Mouse (Mus musculus) midbrain, embryonic 13.5 days (tissue): ENCODE data around the gene Kif22. TPM values are rescaled to one million over a fixed set of nuclear protein-coding genes. Genes with fewer than 3 reads are reported as not detected.

ENCODE experiments used
- ATAC-seq: fragments of 200-750 bp; cut with Nextera tagmentation; 2 replicates; pipeline ENCODE4 v1.8.0; 2017; ENCODE audit warnings: mild to moderate bottlenecking, moderate TSS enrichment, moderate library complexity
- H3K27ac ChIP-seq: fragments of 300-500 bp; sonication (generic); 2 replicates; pipeline ENCODE4 v1.5.1; 2015; ENCODE audit warnings: inconsistent platforms, mild to moderate bottlenecking, moderate library complexity
- H3K27me3 ChIP-seq: fragments of 300-500 bp; sonication (generic); 2 replicates; pipeline ENCODE4 v1.6.1; 2015; ENCODE audit warnings: mild to moderate bottlenecking, inconsistent platforms
- H3K36me3 ChIP-seq: fragments of 300-500 bp; sonication (generic); 2 replicates; pipeline ENCODE4 v1.6.1; 2015; ENCODE audit warnings: mild to moderate bottlenecking, inconsistent platforms
- H3K4me1 ChIP-seq: fragments of 300-500 bp; sonication (generic); replicated peaks from 2 replicates; pipeline ENCODE4 v1.6.1; 2015; ENCODE audit warnings: inconsistent platforms
- H3K4me2 ChIP-seq: fragments of 300-500 bp; sonication (generic); replicated peaks from 2 replicates; pipeline ENCODE4 v1.6.1; 2015; ENCODE audit warnings: moderate library complexity, mild to moderate bottlenecking, inconsistent platforms
- H3K4me3 ChIP-seq: fragments of 300-500 bp; sonication (generic); replicated peaks from 2 replicates; pipeline ENCODE4 v1.5.1; 2015; ENCODE audit warnings: mild to moderate bottlenecking, inconsistent platforms
- H3K9ac ChIP-seq: fragments of 300-500 bp; sonication (generic); replicated peaks from 2 replicates; pipeline ENCODE4 v1.6.1; 2015; ENCODE audit warnings: mild to moderate bottlenecking, inconsistent platforms
- H3K9me3 ChIP-seq: fragments of 300-500 bp; sonication (generic); 2 replicates; pipeline ENCODE4 v1.6.1; 2016; ENCODE audit warnings: mild to moderate bottlenecking, inconsistent platforms
- WGBS: fragments of 180-500 bp; shearing (Covaris S2); methylation state at CpG from one replicate; pipeline ENCODE4 v1.1.7; 2015; 5-methylcytosine and 5-hydroxymethylcytosine counted together
- polyA plus RNA-seq: library from polyadenylated mRNA; unstranded; fragments of >200 nt; fragmentation: Nextera tagmentation; extraction: Ambion mirVana; gene quantifications from 2 replicates; pipeline ENCODE4 v1.2.1, GENCODE M21; 2015

The Kif22 gene
- polyA plus RNA-seq, 1 experiment from 2014 or later = 57.5 TPM

DNA sequence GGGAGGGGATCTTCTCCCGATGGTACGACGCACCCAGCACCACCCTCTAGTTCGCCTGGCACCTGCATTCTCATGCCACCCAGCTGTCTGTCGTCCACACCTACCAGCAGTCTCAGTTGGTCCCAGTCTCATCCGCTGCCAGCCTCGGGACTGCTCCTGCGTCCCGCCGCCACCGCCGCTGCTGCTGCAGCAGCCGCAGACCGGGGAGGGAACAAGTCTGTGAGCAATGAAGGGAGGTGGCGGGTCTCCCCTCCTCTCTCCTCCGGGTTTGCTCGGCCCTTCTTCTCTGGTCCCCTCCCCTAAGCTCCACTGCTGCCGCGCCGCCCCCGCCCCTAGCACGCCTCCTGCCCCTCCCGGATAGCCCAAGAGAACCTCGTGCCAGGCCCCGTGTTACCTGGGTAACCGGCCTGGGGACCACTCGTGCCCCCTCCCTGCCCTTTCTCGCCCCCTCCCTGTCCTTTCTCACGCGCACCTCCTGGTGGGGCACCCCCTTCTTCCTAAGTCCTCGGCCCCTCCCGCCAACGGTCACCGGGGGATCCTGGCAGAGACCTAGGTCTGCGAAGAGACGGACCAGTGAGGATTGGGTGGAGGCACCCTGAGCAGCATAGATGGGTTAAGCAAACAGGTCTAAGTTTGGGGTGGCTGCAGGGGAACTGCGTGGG lies 21.2 kb downstream of the Kif22 start, which contains the start of the genes Gm42742 and Prrt2:
Gene Gm42742, minus strand, starts transcription at position 197 of the 662 bp plus-strand sequence.
Gene Prrt2, minus strand, starts transcription at position 311 of the 662 bp plus-strand sequence.
- peaks cover 80% of the 10 kb centered on the region for H3K4me1 ChIP-seq
- H3K4me3 ChIP-seq = peak within 1 kb of the TSS; percentile 56
- WGBS = under 1% methylated on average over 33 of the region's 37 CpGs
- H3K9me3 ChIP-seq = no peaks in the 10 kb centered on the region
- peak within 1 kb of the TSS; percentile 100 for H3K27ac ChIP-seq
- ATAC-seq = peak; percentile 7
- H3K9ac ChIP-seq = peak within 1 kb of the TSS; percentile 84
- H3K4me2 ChIP-seq = peak within 1 kb of the TSS; percentile 85
- peaks cover 27% of the 10 kb centered on the region for H3K36me3 ChIP-seq
- H3K27me3 ChIP-seq = no peaks in the 10 kb centered on the region

DNA sequence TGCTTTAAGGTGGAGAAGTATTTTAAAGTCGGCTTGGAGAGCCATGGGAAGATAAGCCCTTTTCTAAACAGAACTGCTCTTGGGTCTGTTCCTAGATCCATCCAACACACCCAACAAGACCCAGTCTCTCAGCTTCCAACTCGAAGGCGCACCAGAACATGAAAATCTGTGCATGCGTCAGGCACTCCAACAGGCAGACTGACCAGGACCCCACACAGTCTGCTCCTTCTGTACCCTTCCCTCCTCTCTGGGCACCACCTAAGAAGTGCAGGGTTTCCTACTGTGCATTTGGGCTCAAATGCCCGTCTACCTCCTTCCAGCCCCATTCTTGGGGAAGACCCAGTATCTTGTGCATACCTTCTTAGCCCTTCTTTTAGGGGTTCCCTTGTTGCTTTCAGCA lies 21.8 kb downstream of the Kif22 start:
- no peaks in the 10 kb centered on the region for H3K27me3 ChIP-seq
- peaks cover 85% of the 10 kb centered on the region for H3K4me1 ChIP-seq
- H3K4me2 ChIP-seq = peak overlapping the region; percentile 85
- peak overlapping the region; percentile 56 for H3K4me3 ChIP-seq
- H3K27ac ChIP-seq = peak overlapping the region; percentile 100
- ATAC-seq = no peak
- H3K9ac ChIP-seq = peak overlapping the region; percentile 84
- no peaks in the 10 kb centered on the region for H3K9me3 ChIP-seq
- 26% methylated on average over 5 of the region's 5 CpGs for WGBS
- peaks cover 30% of the 10 kb centered on the region for H3K36me3 ChIP-seq

DNA sequence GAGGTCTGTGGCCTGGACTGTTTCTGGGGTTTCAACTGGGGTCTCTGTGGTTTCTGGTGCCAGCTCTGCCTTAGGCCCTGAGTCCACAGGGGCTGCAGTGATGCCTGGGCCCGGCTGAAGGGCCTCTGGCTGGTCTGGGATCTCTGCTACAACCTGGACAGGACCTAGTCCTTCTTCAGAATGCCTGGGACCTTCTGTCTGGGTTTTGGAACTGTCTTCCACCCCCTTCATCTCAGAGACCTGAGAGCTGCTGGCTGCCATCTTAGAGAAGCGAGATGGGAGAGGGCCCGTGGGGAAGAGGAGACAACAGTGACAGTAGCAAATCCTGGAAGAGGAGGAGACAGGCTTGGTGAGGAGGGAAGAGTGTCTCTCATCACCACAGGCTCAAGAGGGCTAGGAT lies 22.2 kb downstream of the Kif22 start:
- H3K4me1 ChIP-seq = peaks cover 88% of the 10 kb centered on the region
- no peak for ATAC-seq
- peak overlapping the region; percentile 85 for H3K4me2 ChIP-seq
- peaks cover 34% of the 10 kb centered on the region for H3K36me3 ChIP-seq
- H3K4me3 ChIP-seq = peak overlapping the region; percentile 56
- no peaks in the 10 kb centered on the region for H3K9me3 ChIP-seq
- WGBS = 60% methylated on average over 3 of the region's 3 CpGs
- no peaks in the 10 kb centered on the region for H3K27me3 ChIP-seq
- peak overlapping the region; percentile 100; the same call in 1 of the 2 replicates for H3K27ac ChIP-seq
- H3K9ac ChIP-seq = peak overlapping the region; percentile 84

DNA sequence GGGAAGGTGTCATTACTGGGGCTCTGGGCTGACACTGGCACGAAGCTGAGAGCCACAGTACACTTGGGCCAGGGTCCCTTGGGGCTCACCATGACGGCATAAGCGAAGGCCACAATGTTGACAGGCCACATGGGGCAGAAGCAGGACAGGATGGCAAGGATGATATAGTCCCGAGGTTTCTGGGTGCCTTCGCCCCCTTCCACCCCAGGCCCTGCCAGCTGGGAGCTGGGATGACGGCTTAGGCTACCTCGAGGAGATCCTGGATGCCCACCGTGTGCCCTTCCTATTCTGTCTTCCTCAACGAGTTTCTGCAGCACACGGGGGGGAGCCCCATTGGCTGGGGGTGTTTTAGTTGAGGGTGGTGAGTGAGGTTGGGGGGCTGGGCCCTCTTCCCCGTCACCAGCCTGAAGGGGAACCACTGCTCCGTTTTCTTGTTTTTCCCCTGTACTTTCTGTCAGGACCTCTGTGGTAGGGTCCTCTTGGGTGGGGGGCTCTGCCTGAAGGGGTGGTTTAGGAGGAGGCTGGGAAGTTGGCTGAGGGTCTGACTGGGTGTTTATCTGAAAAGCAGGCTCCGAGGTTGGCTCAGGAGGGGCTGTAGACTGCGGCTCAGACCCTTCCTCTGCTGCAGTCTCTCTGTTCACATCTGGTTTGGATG lies 22.8 kb downstream of the Kif22 start:
- no peak for ATAC-seq
- Histone ChIP-seq H3K27me3 (no peaks in the 10 kb centered on the region), H3K4me3 (0 out of 2 replicates have a peak overlapping the region, but pooled peaks have one; percentile 56), H3K4me2 (peak overlapping the region; percentile 85), H3K36me3 (peaks cover 38% of the 10 kb centered on the region), H3K9ac (peak overlapping the region; percentile 84), H3K4me1 (peaks cover 88% of the 10 kb centered on the region), H3K9me3 (no peaks in the 10 kb centered on the region), H3K27ac (no peak overlapping the region)
- 83% methylated on average over 14 of the region's 14 CpGs for WGBS

DNA sequence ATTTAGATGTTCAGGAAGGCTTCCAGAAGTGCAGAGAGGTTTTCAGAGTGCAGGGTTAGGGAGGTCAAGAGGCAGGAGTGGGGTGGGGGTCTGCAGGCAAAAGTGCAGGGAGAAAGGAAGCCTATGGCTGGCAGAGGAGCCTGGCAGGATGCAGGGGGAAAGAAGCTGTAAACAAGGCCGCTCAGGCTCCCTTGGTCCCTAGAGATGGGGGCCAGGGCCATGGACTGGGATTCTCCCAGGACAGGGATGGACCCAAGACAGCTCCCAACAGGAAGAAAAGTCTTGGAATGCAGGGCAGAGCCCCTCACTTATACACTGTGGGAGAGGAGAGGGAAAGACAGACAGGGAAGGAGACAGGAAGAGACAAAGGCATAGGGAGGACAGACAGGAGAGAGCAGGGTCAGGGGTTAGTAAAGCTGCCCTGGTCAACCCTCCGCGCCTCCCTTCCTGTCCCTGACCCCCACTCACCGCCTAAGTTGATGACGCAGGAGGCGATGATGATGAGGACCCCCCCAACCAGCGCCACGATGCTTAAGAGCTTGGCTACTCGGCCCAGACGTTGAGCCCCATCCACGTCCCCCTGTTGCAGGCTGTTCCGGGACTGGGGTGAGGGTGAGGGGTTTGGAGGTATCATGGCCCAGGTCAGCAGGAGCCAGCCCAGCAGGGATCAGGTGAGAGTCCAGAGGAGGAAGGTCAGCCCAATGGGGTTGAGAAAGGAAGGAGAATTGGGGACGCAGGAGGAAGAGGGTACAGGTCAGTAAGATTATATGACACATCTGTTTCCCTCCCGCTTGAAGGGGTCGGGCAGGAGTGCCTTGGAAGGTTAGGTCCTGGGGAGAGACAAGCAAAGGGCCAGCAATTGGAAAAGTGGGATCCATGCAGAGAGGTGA lies 23.6 kb downstream of the Kif22 start:
- Histone ChIP-seq H3K36me3 (peaks cover 37% of the 10 kb centered on the region), H3K27me3 (no peaks in the 10 kb centered on the region), H3K4me1 (peaks cover 86% of the 10 kb centered on the region), H3K4me2 (peak overlapping the region; percentile 85), H3K9ac (peak overlapping the region; percentile 84), H3K4me3 (0 out of 2 replicates have a peak overlapping the region, but pooled peaks have one; percentile 3), H3K9me3 (no peaks in the 10 kb centered on the region), H3K27ac (peak overlapping the region; percentile 67; the same call in 1 of the 2 replicates)
- 88% methylated on average over 15 of the region's 15 CpGs for WGBS
- ATAC-seq = no peak

DNA sequence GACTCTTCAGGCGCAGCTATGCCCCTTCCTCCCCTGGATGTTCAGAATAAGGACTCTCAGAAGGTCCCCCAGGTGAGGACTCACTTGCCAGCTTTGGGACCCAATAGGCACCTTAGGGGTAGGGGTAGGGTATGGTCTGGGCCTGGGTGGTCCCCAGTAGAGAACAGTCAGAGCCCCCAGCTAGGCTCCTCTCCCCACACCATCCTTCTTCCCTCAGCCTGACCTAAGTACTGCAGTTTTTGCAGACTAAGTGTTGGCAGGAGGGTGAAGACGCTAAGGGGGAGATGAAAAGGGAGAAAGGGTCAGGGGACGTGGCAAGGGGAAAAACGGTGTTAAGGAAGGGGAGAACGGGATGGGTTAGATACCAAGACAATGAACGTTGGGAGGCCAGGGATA lies 24.3 kb downstream of the Kif22 start:
- WGBS = 50% methylated on average over 6 of the region's 6 CpGs
- peaks cover 37% of the 10 kb centered on the region for H3K36me3 ChIP-seq
- H3K27ac ChIP-seq = peak overlapping the region; percentile 67
- H3K9ac ChIP-seq = 0 out of 2 replicates have a peak overlapping the region, but pooled peaks have one; percentile 84
- no peak overlapping the region for H3K4me3 ChIP-seq
- no peak for ATAC-seq
- no peaks in the 10 kb centered on the region for H3K9me3 ChIP-seq
- H3K4me2 ChIP-seq = peak overlapping the region; percentile 85; the same call in 1 of the 2 replicates
- no peaks in the 10 kb centered on the region for H3K27me3 ChIP-seq
- H3K4me1 ChIP-seq = peaks cover 84% of the 10 kb centered on the region

DNA sequence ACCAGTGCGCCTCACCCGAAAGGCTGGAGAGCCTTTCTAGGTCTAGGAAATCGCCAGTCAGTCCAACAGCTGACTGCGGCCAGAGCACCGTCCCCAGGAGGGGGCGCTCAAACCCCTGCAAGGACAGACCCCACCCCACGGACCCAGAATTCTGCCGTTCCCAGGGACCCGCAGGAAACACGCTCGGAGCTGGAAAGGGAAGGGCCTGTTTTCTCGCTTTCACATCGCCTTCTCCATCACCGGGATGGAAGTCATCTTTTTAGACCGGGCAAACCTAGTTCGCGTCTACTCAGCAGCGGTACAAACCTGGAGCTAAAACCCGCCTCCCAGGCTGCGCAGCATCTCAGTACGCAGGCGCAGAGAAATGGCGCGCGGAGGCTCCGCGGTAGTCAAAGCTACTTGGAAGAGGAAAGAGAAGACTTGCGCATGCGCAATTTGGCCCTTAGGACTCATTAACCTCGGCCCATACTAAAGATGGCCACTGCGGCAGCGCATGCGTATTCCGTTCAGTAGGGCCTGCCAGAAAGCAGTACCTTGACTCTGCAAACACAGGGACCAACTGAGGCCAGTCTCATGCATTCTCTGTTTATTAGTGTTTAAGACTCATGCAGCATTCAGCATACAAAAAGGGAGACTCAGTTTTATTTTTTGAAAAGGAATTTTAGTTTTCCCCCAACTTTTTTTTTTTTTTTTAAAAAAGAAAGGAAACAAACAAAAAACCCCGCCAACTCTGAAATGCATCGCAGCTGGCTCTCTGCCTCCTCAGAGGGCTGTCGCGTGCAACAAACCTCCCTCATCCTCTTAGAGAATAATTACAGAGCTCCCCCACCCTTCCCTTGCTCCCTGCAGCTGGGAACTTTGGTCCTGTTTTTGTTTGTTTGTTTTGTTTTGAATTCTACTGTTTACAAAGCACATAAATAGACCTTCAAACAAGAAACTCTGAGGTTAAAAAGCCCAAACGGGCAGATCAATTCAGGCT lies 25.0 kb downstream of the Kif22 start, which contains the start of gene Pagr1a:
Gene Pagr1a, minus strand, starts transcription at position 382 of the 979 bp plus-strand sequence.
- Histone ChIP-seq H3K9me3 (no peaks in the 10 kb centered on the region), H3K4me1 (peaks cover 77% of the 10 kb centered on the region), H3K4me2 (peak within 1 kb of the TSS; percentile 89)

DNA sequence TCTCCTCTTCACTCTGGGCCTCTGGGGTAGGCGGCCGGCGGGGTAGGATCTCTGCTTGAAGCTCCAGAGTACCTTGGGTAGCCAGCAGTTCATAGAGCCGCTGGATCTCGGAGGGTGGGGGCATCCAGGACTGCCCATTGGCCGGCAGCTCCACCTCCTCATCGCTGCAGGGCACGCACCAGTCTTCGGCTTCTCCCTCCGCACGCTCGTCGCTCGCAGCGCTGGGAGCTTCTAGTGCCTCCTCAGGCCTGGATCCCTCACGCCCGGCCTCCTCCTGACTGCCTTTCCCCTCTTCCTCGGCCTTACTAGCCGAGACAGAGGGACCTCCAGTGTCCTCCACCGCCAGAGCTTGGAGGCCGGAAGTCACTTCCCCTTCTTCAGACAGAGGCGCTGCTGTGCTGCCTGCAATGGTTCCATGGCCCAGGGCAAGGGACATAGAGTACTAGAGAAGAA lies 25.8 kb downstream of the Kif22 start:
- peaks cover 70% of the 10 kb centered on the region for H3K4me1 ChIP-seq
- 0% methylated on average over 22 of the region's 22 CpGs for WGBS
- peak; percentile 46 for ATAC-seq

More for the DNA sequence above, 25.0 kb downstream of the Kif22 start, which contains the start of gene Pagr1a:
- Histone ChIP-seq H3K36me3 (peaks cover 36% of the 10 kb centered on the region), H3K27me3 (no peaks in the 10 kb centered on the region), H3K9ac (peak within 1 kb of the TSS; percentile 93), H3K4me3 (peak within 1 kb of the TSS; percentile 80), H3K27ac (peak within 1 kb of the TSS; percentile 98)
- 4% methylated on average over 39 of the region's 39 CpGs for WGBS
- peak; percentile 81 for ATAC-seq

DNA sequence TGATC lies 26.0 kb downstream of the Kif22 start, which contains the start of gene Pagr1b:
Gene Pagr1b, minus strand, starts transcription at position 4 of the 5 bp plus-strand sequence.
- Histone ChIP-seq H3K36me3 (peaks cover 36% of the 10 kb centered on the region), H3K27me3 (no peaks in the 10 kb centered on the region), H3K4me3 (peak within 1 kb of the TSS; percentile 80), H3K9me3 (no peaks in the 10 kb centered on the region), H3K27ac (peak within 1 kb of the TSS; percentile 98), H3K4me1 (peaks cover 67% of the 10 kb centered on the region), H3K4me2 (peak within 1 kb of the TSS; percentile 89), H3K9ac (peak within 1 kb of the TSS; percentile 93)
- no peak for ATAC-seq

More for the DNA sequence above, 25.8 kb downstream of the Kif22 start:
- H3K27me3 ChIP-seq = no peaks in the 10 kb centered on the region
- H3K36me3 ChIP-seq = peaks cover 35% of the 10 kb centered on the region
- peak overlapping the region; percentile 98 for H3K27ac ChIP-seq
- peak overlapping the region; percentile 80 for H3K4me3 ChIP-seq
- H3K9ac ChIP-seq = peak overlapping the region; percentile 93
- no peaks in the 10 kb centered on the region for H3K9me3 ChIP-seq
- H3K4me2 ChIP-seq = peak overlapping the region; percentile 89

DNA sequence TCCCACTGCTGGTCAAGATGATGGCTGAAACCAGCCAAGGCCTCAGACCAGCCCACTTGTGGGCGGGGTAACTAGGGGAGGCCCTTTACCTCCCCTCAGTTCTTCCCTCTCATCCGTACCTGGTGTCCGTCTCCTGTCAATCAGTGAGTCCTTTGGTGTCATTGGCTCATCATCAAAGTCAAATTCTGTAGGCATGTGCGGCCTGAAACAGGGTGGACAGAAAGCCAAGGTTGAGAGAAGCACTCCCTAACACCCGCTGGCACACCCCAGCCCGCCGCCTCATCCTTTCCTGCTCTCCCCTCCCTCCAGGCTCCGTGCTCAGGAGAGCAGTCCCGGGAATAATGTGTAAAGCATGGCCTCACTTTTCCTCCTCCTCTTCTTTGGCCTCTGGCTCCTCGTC lies 26.2 kb downstream of the Kif22 start:
- peak; percentile 9 for ATAC-seq
- Histone ChIP-seq H3K27me3 (no peaks in the 10 kb centered on the region), H3K4me1 (peaks cover 65% of the 10 kb centered on the region), H3K9ac (peak overlapping the region; percentile 93), H3K9me3 (no peaks in the 10 kb centered on the region), H3K27ac (peak overlapping the region; percentile 98), H3K4me2 (peak overlapping the region; percentile 89), H3K36me3 (peaks cover 38% of the 10 kb centered on the region), H3K4me3 (peak overlapping the region; percentile 80)
- 3% methylated on average over 10 of the region's 10 CpGs for WGBS

DNA sequence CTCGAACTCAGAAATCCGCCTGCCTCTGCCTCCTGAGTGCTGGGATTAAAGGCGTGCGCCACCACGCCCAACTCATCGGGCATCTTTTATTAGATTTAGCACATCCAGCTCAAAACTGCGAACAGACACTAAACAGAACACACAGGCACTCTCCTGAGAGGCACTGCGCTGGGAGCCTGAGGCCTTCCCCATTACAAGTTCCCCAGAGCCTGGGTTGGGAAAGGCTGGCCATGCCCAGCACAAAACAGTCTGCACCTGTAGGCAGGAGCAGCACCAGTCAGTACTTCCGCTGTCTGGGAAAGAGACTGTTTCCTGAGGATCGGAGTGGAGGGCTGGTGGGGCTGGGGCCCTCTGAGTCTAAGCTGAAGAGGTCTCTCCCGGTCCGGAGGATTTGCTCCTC lies 27.3 kb downstream of the Kif22 start:
- Histone ChIP-seq H3K27ac (no peak overlapping the region), H3K4me3 (peak overlapping the region; percentile 80), H3K4me1 (peaks cover 54% of the 10 kb centered on the region), H3K4me2 (peak overlapping the region; percentile 89), H3K27me3 (no peaks in the 10 kb centered on the region), H3K9me3 (no peaks in the 10 kb centered on the region), H3K9ac (peak overlapping the region; percentile 4; the same call in 1 of the 2 replicates), H3K36me3 (peaks cover 38% of the 10 kb centered on the region)
- WGBS = 94% methylated on average over 12 of the region's 12 CpGs
- no peak for ATAC-seq
